In the genomic region with DNA sequence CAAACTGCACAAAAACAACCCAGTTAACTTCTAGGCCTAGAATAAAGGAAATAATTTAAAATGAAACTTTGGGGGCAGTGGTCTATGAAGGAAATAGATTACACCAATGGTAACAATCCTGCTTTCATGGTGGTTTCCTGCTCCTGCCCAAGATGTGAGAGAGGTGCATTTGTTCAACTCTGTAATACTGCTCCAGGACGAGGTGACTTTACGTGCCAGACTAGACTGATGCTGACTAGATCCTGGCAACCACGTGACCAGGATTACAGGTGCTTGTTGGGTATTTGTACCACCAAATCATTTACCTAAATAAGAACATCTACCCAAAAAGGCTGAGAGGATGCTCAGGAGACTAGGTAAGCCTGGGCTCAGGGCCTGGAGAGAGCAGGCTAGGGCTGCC, we compare ENCODE assay signal across 32 mouse cellular contexts. TPM values are rescaled to one million over a fixed set of nuclear protein-coding genes. Genes with fewer than 3 reads are reported as not detected.
DNase-seq lines count a peak whose midpoint lies in the region; ATAC-seq and TF ChIP-seq lines count a peak whose summit lies in the region.
"Had no signal": no experiment of that assay in that cellular context is flagged by ENCODE, and none has a peak within 500 bp of the region (broad histone marks: within the 10 kb centered on the region; RNA-seq: fewer than 3 reads in every experiment).

No protein-coding gene starts in this region.

- H3K27me3 ChIP-seq in C2C12 (ENCODE audit: control insufficient read depth, insufficient read depth, insufficient read length), result no peaks in the 10 kb centered on the region
- H3K27me3 ChIP-seq: embryonic facial prominence, embryonic 12.5 days; embryonic facial prominence, embryonic 15.5 days; forebrain, embryonic 13.5 days; heart, embryonic 12.5 days; heart, embryonic 15.5 days; intestine, embryonic 15.5 days had no signal

- H3K79me2 ChIP-seq in C2C12 (ENCODE audit: control insufficient read depth, insufficient read depth), result no peaks in the 10 kb centered on the region

- H3ac ChIP-seq in C2C12 (ENCODE audit: control insufficient read depth, insufficient read length, low read depth), result no peak overlapping the region

- H3K27ac ChIP-seq in layer of hippocampus, adult 2 months, result no peak overlapping the region
- H3K27ac ChIP-seq: embryonic facial prominence, embryonic 12.5 days; embryonic facial prominence, embryonic 15.5 days; forebrain, embryonic 10.5 days; forebrain, embryonic 13.5 days; heart, embryonic 15.5 days; hindbrain, embryonic 14.5 days; hindbrain, postnatal 0 days; intestine, embryonic 15.5 days had no signal

- no peak overlapping the region for H3K4me3 ChIP-seq in C2C12 (ENCODE audit: insufficient read depth, poor library complexity, severe bottlenecking)
- H3K4me3 ChIP-seq in layer of hippocampus, adult 2 months, result no peak overlapping the region
- H3K4me3 ChIP-seq: embryonic facial prominence, embryonic 12.5 days; embryonic facial prominence, embryonic 15.5 days; forebrain, embryonic 10.5 days; forebrain, embryonic 13.5 days; heart, embryonic 12.5 days; heart, embryonic 15.5 days; intestine, embryonic 15.5 days had no signal

- ATAC-seq in erythroblast, adult 5-6 weeks (replicated peaks; ENCODE audit: low FRiP score, poor library complexity, severe bottlenecking), result no peak
- ATAC-seq: forebrain, embryonic 13.5 days; forebrain, embryonic 16.5 days; hindbrain, postnatal 0 days; intestine, embryonic 15.5 days had no signal

- no peaks in the 10 kb centered on the region for H3K79me3 ChIP-seq in C2C12 (ENCODE audit: low read depth)

- peaks cover 14% of the 10 kb centered on the region for H3K36me3 ChIP-seq in C2C12 (ENCODE audit: control insufficient read depth, insufficient read depth)

- peak; percentile 36 for DNase-seq in 416B (ENCODE audit: low read depth)
- DNase-seq in T-cell, adult 2 months (ENCODE audit: low spot score), result peak; percentile 49
- DNase-seq in induced T-regulatory cell, adult 2 months (ENCODE audit: low read depth), result peak; percentile 51
- no peak for DNase-seq in adrenal gland, postnatal 14 days
- DNase-seq in gastrocnemius, postnatal 25 days, result no peak
- DNase-seq in layer of hippocampus, adult 2 months (ENCODE audit: low spot score in 2 of 2), result no peak
- DNase-seq: adrenal gland, adult 2 months; adrenal gland, postnatal 25 days; cerebellum, adult 18-20 months; cerebellum, adult 9-10 months; cerebellum, postnatal 14 days; gastrocnemius, postnatal 10 days; heart, adult 18-20 months; heart, postnatal 14 days; heart, postnatal 4 days; kidney, adult 11 months had no signal

- TF ChIP-seq CTCF in C2C12 (IDR thresholded peaks at IDR 0.05; ENCODE audit: control insufficient read depth, insufficient read depth, insufficient read length), result no peak
- TF ChIP-seq CTCF in layer of hippocampus, adult 2 months (conservative IDR thresholded peaks at IDR 0.05), result no peak

TF ChIP-seq in C2C12, 6 proteins besides CTCF, POLR2A, EP300 and RAD21:
- no peak for TF ChIP-seq FOSL1 (IDR thresholded peaks at IDR 0.05; ENCODE audit: insufficient read depth, low read length, poor library complexity, severe bottlenecking)
- no peak for TF ChIP-seq MYOG (IDR thresholded peaks at IDR 0.05; ENCODE audit: control insufficient read depth, extremely low read depth, insufficient read length)
- peak; percentile 32 for TF ChIP-seq USF1 (IDR thresholded peaks at IDR 0.05; ENCODE audit: low read depth)
TF ChIP-seq in C2C12: peak in this region for 1.

RNA-seq across cellular contexts. Expression of gene Cxcr6, which starts 5.6 kb away (rescaled TPM):
- polyA plus RNA-seq in C2C12 (2012; fragmentation: generic; extraction: Trizol), result 5.7 TPM
- total RNA-seq in erythroblast, adult 5-6 weeks (2015; ENCODE audit: low replicate concordance), result 1.3 TPM in 1 of 2 replicates, not detected in the other
- total RNA-seq in erythroblast, adult 5-6 weeks (2017; ENCODE audit: low replicate concordance), result 0.77 and 1.3 TPM in 2 replicates
- 0.83 TPM in 1 of 2 replicates, not detected in the other for total RNA-seq in adrenal gland, postnatal 14 days (2021)
- total RNA-seq in gastrocnemius, postnatal 25 days (2021), result not detected
- not detected for total RNA-seq in layer of hippocampus, adult 2 months (2021)
- total RNA-seq: adrenal gland, postnatal 25 days; gastrocnemius, postnatal 10 days; gastrocnemius, postnatal 4 days; heart, postnatal 4 days; hindbrain, postnatal 0 days had no signal
- polyA plus RNA-seq: brain, embryonic 14.5 days; hindbrain, postnatal 0 days had no signal

RNA-seq across cellular contexts. Expression of gene Fyco1, which starts 39.9 kb away (rescaled TPM):
- 4.1 TPM for polyA plus RNA-seq in C2C12 (2012; fragmentation: generic; extraction: Trizol)
- 10.9 and 12.3 TPM in 2 replicates for total RNA-seq in erythroblast, adult 5-6 weeks (2015; ENCODE audit: low replicate concordance)
- total RNA-seq in erythroblast, adult 5-6 weeks (2017; ENCODE audit: low replicate concordance), result 6.5 and 9.1 TPM in 2 replicates
- total RNA-seq in adrenal gland, postnatal 14 days (2021), result 41.8 and 42.8 TPM in 2 replicates
- total RNA-seq in gastrocnemius, postnatal 25 days (2021), result 100 to 1,000 TPM; 172 to 192 TPM
- total RNA-seq in layer of hippocampus, adult 2 months (2021), result 10 to 100 TPM; 44.7 to 49.6 TPM

RNA-seq across cellular contexts. Expression of gene Xcr1, which starts 50.0 kb away (rescaled TPM):
- 0.62 TPM for polyA plus RNA-seq in C2C12 (2012; fragmentation: generic; extraction: Trizol)
- total RNA-seq in erythroblast, adult 5-6 weeks (2015; ENCODE audit: low replicate concordance), result not detected in 2 replicates
- total RNA-seq in erythroblast, adult 5-6 weeks (2017; ENCODE audit: low replicate concordance), result 0.70 TPM in 1 of 2 replicates, not detected in the other
- total RNA-seq in adrenal gland, postnatal 14 days (2021), result 0.11 and 0.30 TPM in 2 replicates
- total RNA-seq in gastrocnemius, postnatal 25 days (2021), result not detected
- not detected for total RNA-seq in layer of hippocampus, adult 2 months (2021)
- total RNA-seq: common myeloid progenitor, adult 5-6 weeks; gastrocnemius, adult 18-20 months; gastrocnemius, postnatal 4 days; heart, postnatal 4 days; hindbrain, postnatal 0 days had no signal
- polyA plus RNA-seq: brain, embryonic 14.5 days; embryonic facial prominence, embryonic 12.5 days; heart, embryonic 12.5 days; heart, embryonic 15.5 days; intestine, embryonic 15.5 days had no signal

Comparison
In these comparisons a context has a peak if more than half of its experiments do, and no peak if none do; other contexts are left out.
1. DNase-seq: peak in 416B (single experiment), T-cell, adult 2 months (single experiment) and induced T-regulatory cell, adult 2 months (single experiment); none in adrenal gland, postnatal 14 days (single experiment), gastrocnemius, postnatal 25 days (single experiment) and layer of hippocampus, adult 2 months (0 of 2).